Mouse (Mus musculus) kidney, adult 2 months (tissue): ENCODE results near the gene Atp2c2.

ENCODE experiments used
- CTCF ChIP-seq: fragments of 200-500 bp; conservative IDR thresholded peaks from 2 replicates; pipeline ENCODE4 v1.5.1; 2011; ENCODE audit warnings: low read depth, mild to moderate bottlenecking, control low read depth, low read length, moderate library complexity, mixed read lengths; ENCODE audit not compliant: insufficient read depth, insufficient read length
- POLR2A ChIP-seq: fragments of 200-500 bp; IDR thresholded peaks from one replicate; pipeline ENCODE4 v1.6.1; 2011; ENCODE audit warnings: low read depth, low read length, control low read depth

GRCm38 (mm10) chr8:119666219-119666951, 33.4 kb upstream of the Atp2c2 start, which contains the start of gene Wfdc1:
- TF ChIP-seq POLR2A (no peak), CTCF (no peak)
